Mouse (Mus musculus): ENCODE measurements around the gene Akap7.

DNA sequence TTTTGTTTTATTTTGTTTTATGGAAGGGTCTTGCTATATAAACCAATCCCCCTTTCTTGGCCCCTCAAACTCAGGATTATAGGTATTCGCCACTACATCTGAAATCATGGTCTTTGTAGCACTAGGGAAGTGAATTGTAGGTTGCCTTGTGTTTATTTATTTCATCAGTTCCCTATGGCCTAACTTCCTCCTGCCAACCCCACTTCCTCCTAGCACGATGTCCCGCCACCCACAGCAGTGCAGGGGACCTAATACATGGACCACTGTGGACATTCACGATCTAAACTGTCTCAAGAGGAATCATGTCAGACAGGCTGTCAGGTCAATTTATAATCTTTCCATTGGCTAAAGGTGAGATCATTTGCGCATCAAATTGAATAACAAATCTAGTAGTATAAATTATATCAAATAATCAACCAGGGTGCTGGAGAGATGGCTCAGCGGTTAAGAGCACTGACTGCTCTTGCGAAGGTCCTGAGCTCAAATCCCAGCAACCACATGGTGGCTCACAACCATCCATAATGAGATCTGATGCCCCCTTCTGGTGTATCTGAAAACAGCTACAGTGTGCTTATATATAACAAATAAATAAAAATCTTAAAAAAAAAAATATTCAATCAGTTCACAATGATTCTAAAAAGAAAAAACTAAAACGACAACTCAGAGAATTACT lies 23.1 kb downstream of the Akap7 start:
- TF ChIP-seq POLR2A (IDR thresholded peaks at IDR 0.05; ENCODE audit: control insufficient read depth, low read depth, low read length) (no peak), CTCF (IDR thresholded peaks at IDR 0.05; ENCODE audit: control insufficient read depth, insufficient read depth, insufficient replicate concordance, low read depth, low read length) (no peak)

Data from testis, adult 2 months (tissue).